Mouse (Mus musculus) forebrain, embryonic 13.5 days (tissue): ENCODE measurements around the gene Hif3a. TPM values are rescaled to one million over a fixed set of nuclear protein-coding genes. Genes with fewer than 3 reads are reported as not detected.
A peak's percentile ranks its signal among the peaks of the same experiment; 100 is the strongest.

Source experiments
- ATAC-seq: fragments of 200-750 bp; cut with Nextera tagmentation; 2 replicates; pipeline ENCODE4 v1.8.0; 2017
- H3K27ac ChIP-seq: fragments of 300-500 bp; sonication (generic); 2 replicates; pipeline ENCODE4 v1.5.1; 2015; ENCODE audit warnings: inconsistent platforms, mild to moderate bottlenecking, moderate library complexity
- H3K27me3 ChIP-seq: fragments of 300-500 bp; sonication (generic); 2 replicates; pipeline ENCODE4 v1.6.1; 2015; ENCODE audit warnings: mild to moderate bottlenecking, inconsistent platforms
- H3K36me3 ChIP-seq: fragments of 300-500 bp; sonication (generic); 2 replicates; pipeline ENCODE4 v1.6.1; 2015; ENCODE audit warnings: mild to moderate bottlenecking, inconsistent platforms; ENCODE audit not compliant: poor library complexity, severe bottlenecking
- H3K4me1 ChIP-seq: fragments of 300-500 bp; sonication (generic); 2 replicates; pipeline ENCODE4 v1.6.1; 2015; ENCODE audit warnings: inconsistent platforms
- H3K4me2 ChIP-seq: fragments of 300-500 bp; sonication (generic); 2 replicates; pipeline ENCODE4 v1.6.1; 2015; ENCODE audit warnings: inconsistent platforms, mild to moderate bottlenecking, moderate library complexity
- H3K4me3 ChIP-seq: fragments of 300-500 bp; sonication (generic); 2 replicates; pipeline ENCODE4 v1.5.1; 2015; ENCODE audit warnings: mild to moderate bottlenecking, inconsistent platforms
- H3K9ac ChIP-seq: fragments of 300-500 bp; sonication (generic); 2 replicates; pipeline ENCODE4 v1.6.1; 2015; ENCODE audit warnings: mild to moderate bottlenecking, inconsistent platforms
- H3K9me3 ChIP-seq: fragments of 300-500 bp; sonication (generic); replicated peaks from 2 replicates; pipeline ENCODE4 v1.6.1; 2016; ENCODE audit warnings: inconsistent platforms
- WGBS: fragments of 180-500 bp; shearing (Covaris S2); methylation state at CpG from one replicate; pipeline ENCODE4 v1.1.7; 2015; 5-methylcytosine and 5-hydroxymethylcytosine counted together
- polyA plus RNA-seq: library from polyadenylated mRNA; unstranded; fragments of >200 nt; fragmentation: Nextera tagmentation; extraction: Ambion mirVana; gene quantifications from 2 replicates; pipeline ENCODE4 v1.2.1, GENCODE M21; 2015

Gene Hif3a
- polyA plus RNA-seq, 1 experiment from 2014 or later = 4.7 TPM

- WGBS = 7% methylated on average over 2 of the region's 2 CpGs
- H3K36me3 ChIP-seq = no peaks in the 10 kb centered on the region
- H3K9ac ChIP-seq = no peak overlapping the region
These were observed 4.2 kb upstream of the Hif3a start for GRCm38 (mm10) chr7:17066412-17066811.

GRCm38 (mm10) chr7:17065620-17066019 lies 3.4 kb upstream of the Hif3a start:
- no peak for ATAC-seq
- 83% methylated on average over 8 of the region's 9 CpGs for WGBS

More at GRCm38 (mm10) chr7:17066412-17066811, 4.2 kb upstream of the Hif3a start:
- H3K9me3 ChIP-seq = no peaks in the 10 kb centered on the region
- H3K27me3 ChIP-seq = peaks cover 14% of the 10 kb centered on the region; the same call in 1 of the 2 replicates
- H3K4me3 ChIP-seq = no peak overlapping the region
- H3K4me1 ChIP-seq = peaks cover 13% of the 10 kb centered on the region
- H3K27ac ChIP-seq = no peak overlapping the region
- ATAC-seq = peak; percentile 8; the same call in 1 of the 2 replicates
- H3K4me2 ChIP-seq = no peak overlapping the region

DNA sequence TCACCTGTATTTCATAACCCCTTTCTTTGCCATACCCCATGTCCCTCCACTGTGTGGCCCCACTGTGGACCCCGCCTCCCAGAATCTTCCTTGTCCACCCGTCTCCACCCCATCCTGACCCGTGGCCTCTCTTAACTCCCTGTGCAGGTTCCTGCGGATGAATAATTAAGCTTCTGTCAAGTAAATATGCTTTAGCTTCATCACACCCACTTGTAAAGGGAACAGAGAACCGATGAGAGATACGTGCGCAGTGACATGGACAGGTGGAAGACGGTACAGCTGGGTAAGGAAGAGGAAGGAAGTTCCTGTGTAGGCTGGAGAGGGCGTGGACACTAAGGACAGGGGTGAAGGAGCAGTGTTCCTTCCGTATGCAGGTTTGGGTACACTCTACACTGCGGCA lies 618 bp upstream of the Hif3a start:
- Histone ChIP-seq H3K9me3 (no peaks in the 10 kb centered on the region), H3K27me3 (peaks cover 8% of the 10 kb centered on the region; the same call in 1 of the 2 replicates), H3K4me3 (peak overlapping the region; percentile 42), H3K4me2 (peak overlapping the region; percentile 73), H3K27ac (no peak overlapping the region), H3K4me1 (peaks cover 49% of the 10 kb centered on the region), H3K9ac (peak overlapping the region; percentile 67), H3K36me3 (no peaks in the 10 kb centered on the region)
- ATAC-seq = peak; percentile 13; the same call in 1 of the 2 replicates
- WGBS = 18% methylated on average over 11 of the region's 11 CpGs

More at GRCm38 (mm10) chr7:17065620-17066019, 3.4 kb upstream of the Hif3a start:
- Histone ChIP-seq H3K4me2 (no peak overlapping the region), H3K27me3 (peaks cover 14% of the 10 kb centered on the region; the same call in 1 of the 2 replicates), H3K36me3 (no peaks in the 10 kb centered on the region), H3K9me3 (no peaks in the 10 kb centered on the region), H3K27ac (no peak overlapping the region), H3K4me1 (peaks cover 21% of the 10 kb centered on the region), H3K4me3 (no peak overlapping the region), H3K9ac (no peak overlapping the region)

- Histone ChIP-seq H3K9me3 (no peaks in the 10 kb centered on the region), H3K27me3 (peaks cover 8% of the 10 kb centered on the region; the same call in 1 of the 2 replicates), H3K4me2 (peak overlapping the region; percentile 73), H3K36me3 (no peaks in the 10 kb centered on the region), H3K27ac (peak overlapping the region; percentile 82), H3K9ac (no peak overlapping the region), H3K4me1 (peaks cover 63% of the 10 kb centered on the region), H3K4me3 (peak overlapping the region; percentile 13; the same call in 1 of the 2 replicates)
- ATAC-seq = no peak
- 63% methylated on average over 22 of the region's 22 CpGs for WGBS
These were observed 1.2 kb downstream of the Hif3a start for GRCm38 (mm10) chr7:17060782-17061605.

- Histone ChIP-seq H3K4me1 (peaks cover 67% of the 10 kb centered on the region), H3K27me3 (peaks cover 8% of the 10 kb centered on the region; the same call in 1 of the 2 replicates), H3K36me3 (no peaks in the 10 kb centered on the region), H3K27ac (peak overlapping the region; percentile 82), H3K4me3 (peak overlapping the region; percentile 13; the same call in 1 of the 2 replicates), H3K9me3 (no peaks in the 10 kb centered on the region), H3K4me2 (peak overlapping the region; percentile 73), H3K9ac (no peak overlapping the region)
- peak; percentile 42 for ATAC-seq
- WGBS = 24% methylated on average over 9 of the region's 9 CpGs
These were observed 2.0 kb downstream of the Hif3a start for GRCm38 (mm10) chr7:17060031-17060781.

DNA sequence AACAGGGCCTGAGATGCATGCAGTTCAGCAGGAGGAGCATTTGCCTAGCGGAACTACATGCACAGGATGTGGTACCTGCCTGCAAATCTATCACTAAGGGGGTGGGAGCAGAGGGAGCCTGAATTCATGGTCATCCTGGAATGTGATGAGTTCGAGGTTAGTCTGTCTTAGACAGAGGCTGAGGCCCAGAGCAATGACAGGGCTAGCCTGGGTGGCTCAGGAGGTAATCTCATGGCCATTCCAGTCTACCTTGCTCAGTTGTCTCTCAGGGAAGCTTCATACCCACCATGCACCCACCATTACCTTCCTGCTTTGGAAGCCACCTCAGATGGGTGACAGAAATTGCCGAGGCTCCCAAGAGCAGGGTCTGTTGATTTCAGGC lies 2.8 kb downstream of the Hif3a start:
- no peak overlapping the region for H3K9ac ChIP-seq
- H3K27me3 ChIP-seq = peaks cover 8% of the 10 kb centered on the region; the same call in 1 of the 2 replicates
- H3K36me3 ChIP-seq = 0 out of 2 replicates have a peak, but pooled peaks cover 1% of the 10 kb centered on the region
- ATAC-seq = no peak
- H3K4me1 ChIP-seq = peaks cover 67% of the 10 kb centered on the region
- H3K4me2 ChIP-seq = peak overlapping the region; percentile 73
- H3K9me3 ChIP-seq = no peaks in the 10 kb centered on the region
- 69% methylated on average over 3 of the region's 3 CpGs for WGBS
- H3K4me3 ChIP-seq = no peak overlapping the region
- H3K27ac ChIP-seq = peak overlapping the region; percentile 82

DNA sequence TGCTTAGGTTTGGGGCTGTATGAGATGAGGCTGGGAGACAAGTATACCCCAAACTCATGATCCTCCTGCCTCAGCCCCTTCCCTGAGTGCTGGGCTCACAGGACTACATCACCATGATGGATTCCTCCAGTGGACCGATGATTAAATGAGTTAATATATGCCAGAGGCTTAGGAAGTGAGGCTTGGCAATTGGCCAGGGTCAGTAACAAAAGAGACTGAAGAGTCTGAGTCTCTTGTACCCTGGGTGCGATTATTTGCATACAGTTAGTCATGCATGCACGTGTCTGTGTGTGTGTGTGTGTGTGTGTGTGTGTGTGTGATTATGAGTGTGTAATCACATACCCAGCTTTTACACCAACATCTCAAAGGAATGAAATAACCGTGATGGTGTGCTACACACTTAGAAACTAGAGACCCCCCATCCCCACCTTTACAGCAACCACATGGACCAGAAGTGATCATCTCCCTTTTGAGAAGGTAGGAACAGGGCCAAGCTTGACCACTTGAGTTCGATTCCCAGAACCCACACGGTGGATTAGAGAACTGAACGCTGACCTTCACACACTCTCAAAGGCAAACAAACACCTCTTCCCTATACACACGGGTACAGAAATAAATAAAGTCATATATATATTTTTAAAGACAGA lies 3.3 kb downstream of the Hif3a start:
- 0 out of 2 replicates have a peak, but pooled peaks cover 2% of the 10 kb centered on the region for H3K36me3 ChIP-seq
- WGBS = 35% methylated on average over 8 of the region's 8 CpGs
- peak overlapping the region; percentile 85 for H3K27ac ChIP-seq
- H3K4me1 ChIP-seq = peaks cover 67% of the 10 kb centered on the region
- peaks cover 8% of the 10 kb centered on the region; the same call in 1 of the 2 replicates for H3K27me3 ChIP-seq
- H3K4me2 ChIP-seq = peak overlapping the region; percentile 73; the same call in 1 of the 2 replicates
- peak; percentile 13; the same call in 1 of the 2 replicates for ATAC-seq
- H3K9ac ChIP-seq = no peak overlapping the region
- no peak overlapping the region for H3K4me3 ChIP-seq
- no peaks in the 10 kb centered on the region for H3K9me3 ChIP-seq

- H3K4me3 ChIP-seq = no peak overlapping the region
- H3K9me3 ChIP-seq = no peaks in the 10 kb centered on the region
- H3K9ac ChIP-seq = peak overlapping the region; percentile 23; the same call in 1 of the 2 replicates
- ATAC-seq = peak; percentile 37
- H3K4me1 ChIP-seq = peaks cover 67% of the 10 kb centered on the region
- H3K27me3 ChIP-seq = peaks cover 5% of the 10 kb centered on the region; the same call in 1 of the 2 replicates
- 0 out of 2 replicates have a peak, but pooled peaks cover 10% of the 10 kb centered on the region for H3K36me3 ChIP-seq
- WGBS = 3% methylated on average over 16 of the region's 16 CpGs
- H3K4me2 ChIP-seq = peak overlapping the region; percentile 34
- peak overlapping the region; percentile 85 for H3K27ac ChIP-seq
These were observed 4.0 kb downstream of the Hif3a start for GRCm38 (mm10) chr7:17058071-17058689.

DNA sequence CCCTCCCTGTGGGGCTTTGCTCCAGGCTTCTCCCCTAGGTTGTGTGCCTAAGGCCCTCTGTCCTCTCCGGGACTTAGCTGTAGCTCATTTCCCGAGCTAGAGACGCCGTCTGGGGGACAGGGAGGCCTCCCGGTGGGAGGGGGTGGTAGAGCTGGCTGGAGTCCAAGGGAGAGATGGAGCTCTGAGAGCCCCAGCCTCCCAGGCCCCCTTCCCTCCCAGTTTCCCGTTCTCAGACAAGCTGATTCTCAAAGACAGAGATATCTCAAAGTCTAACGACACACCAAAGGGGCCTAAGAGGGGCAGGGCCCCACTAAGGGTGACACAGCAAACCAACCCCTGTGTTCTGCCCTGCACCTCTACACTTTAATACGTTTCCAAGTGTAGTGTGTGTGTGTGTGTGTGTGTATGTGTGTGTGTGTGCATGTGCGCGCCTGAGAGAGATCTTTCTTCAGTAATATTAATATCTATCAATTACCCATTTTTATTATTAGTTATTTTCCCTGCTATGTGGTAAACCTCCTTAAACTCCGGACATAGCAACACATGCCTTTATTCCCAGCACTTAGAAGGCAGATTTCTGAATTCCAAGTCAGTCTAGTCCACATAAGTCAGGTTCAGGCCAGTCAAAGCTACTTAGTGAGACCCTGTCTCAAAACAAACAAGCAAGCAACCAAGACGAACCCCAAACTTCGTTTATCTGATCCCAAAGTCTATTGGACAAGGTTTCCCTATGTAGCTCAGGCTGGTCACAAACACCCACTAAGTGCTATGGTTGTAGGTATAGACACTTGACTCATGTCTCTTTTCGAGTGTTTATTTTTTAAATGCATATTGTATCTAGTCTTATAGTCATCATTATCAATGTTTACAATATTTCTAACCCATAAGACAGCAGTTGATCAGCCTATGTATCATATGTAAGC lies 5.4 kb downstream of the Hif3a start:
- Histone ChIP-seq H3K27ac (peak overlapping the region; percentile 77), H3K4me3 (peak overlapping the region; percentile 45), H3K4me2 (peak overlapping the region; percentile 73), H3K9ac (peak overlapping the region; percentile 62), H3K36me3 (0 out of 2 replicates have a peak, but pooled peaks cover 11% of the 10 kb centered on the region), H3K4me1 (peaks cover 59% of the 10 kb centered on the region), H3K27me3 (no peaks in the 10 kb centered on the region), H3K9me3 (no peaks in the 10 kb centered on the region)
- 38% methylated on average over 14 of the region's 14 CpGs for WGBS
- ATAC-seq = peak; percentile 5; the same call in 1 of the 2 replicates

DNA sequence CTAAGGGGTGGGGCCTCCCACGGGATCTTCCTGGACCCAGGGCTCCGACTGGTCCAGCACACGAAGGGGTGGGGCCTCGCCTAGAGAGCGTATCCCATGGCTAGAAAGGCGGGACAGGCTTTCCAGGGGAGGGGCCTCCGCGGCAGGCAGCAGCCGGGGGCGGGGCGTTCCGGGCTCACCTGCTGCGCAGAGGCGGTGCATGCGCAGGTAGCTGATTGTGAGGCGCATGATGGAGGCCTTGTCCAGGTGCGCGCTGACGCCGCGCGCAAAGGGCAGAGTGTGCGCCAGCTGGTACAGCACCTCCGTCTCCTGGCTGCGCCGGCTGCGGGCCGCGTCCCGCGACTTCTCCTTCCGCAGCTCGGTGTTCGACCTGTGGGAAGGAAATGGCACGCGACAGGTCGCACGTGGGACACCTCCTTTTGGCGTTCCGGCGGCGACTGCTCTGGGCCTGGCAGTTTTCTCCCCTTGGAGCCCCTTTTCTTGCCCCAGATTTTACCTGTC lies 6.1 kb downstream of the Hif3a start:
- Histone ChIP-seq H3K9me3 (no peaks in the 10 kb centered on the region), H3K4me2 (peak overlapping the region; percentile 73), H3K4me1 (peaks cover 51% of the 10 kb centered on the region), H3K9ac (peak overlapping the region; percentile 62), H3K27ac (peak overlapping the region; percentile 77), H3K4me3 (peak overlapping the region; percentile 45), H3K36me3 (0 out of 2 replicates have a peak, but pooled peaks cover 11% of the 10 kb centered on the region), H3K27me3 (no peaks in the 10 kb centered on the region)
- peak; percentile 83 for ATAC-seq
- WGBS = under 1% methylated on average over 41 of the region's 42 CpGs
